In the genomic region with DNA sequence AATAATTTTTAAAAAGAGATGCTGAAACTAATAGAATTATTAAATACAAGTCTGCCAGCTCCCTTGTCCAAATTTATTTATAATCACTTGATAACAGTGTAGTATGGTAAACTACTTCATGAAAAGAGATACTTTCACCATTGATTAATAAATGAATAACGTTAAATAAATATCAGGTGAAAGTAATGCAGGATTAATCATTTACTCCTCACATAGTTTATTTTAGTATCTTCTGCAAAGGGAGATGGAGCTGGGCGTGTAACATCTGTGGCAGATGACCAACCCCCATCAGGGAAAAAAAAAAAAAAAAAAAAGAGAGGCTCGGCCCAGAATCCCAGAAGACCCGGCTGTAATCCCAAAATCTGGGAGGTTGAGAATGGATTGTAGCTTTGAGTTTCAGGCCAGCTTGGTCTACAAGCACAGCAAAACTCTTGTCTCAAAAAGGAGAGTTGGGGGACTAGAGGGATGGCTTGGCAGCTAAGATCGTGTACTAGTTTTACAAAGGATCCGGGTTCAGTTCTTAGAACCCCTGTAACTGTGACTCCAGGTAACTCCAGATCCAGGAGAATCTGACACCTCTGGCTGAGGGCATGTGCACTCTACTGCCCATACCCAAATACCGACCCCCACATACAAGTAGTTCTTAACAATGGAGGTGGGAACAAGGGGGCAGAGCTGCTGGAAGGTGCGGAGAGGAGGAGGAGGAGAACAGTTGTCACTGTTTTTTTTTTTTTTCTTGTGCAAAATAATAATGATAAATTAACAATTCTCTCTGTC, we compare ENCODE assay signal across 8 mouse cellular contexts. TPM values are rescaled to one million over a fixed set of nuclear protein-coding genes. Genes with fewer than 3 reads are reported as not detected.
DNase-seq lines count a peak whose midpoint lies in the region; ATAC-seq and TF ChIP-seq lines count a peak whose summit lies in the region.

No protein-coding gene starts in this region.

- H3K27me3 ChIP-seq in heart, embryonic 11.5 days (ENCODE audit: control insufficient read depth, insufficient read depth, low read length), result no peaks in the 10 kb centered on the region
- H3K27me3 ChIP-seq in forebrain, postnatal 0 days (ENCODE audit: insufficient read depth, low read length), result no peaks in the 10 kb centered on the region
- no peaks in the 10 kb centered on the region for H3K27me3 ChIP-seq in midbrain, embryonic 10.5 days (ENCODE audit: low read depth, poor library complexity, severe bottlenecking)

- peaks cover 13% of the 10 kb centered on the region for H3K36me3 ChIP-seq in heart, embryonic 11.5 days (ENCODE audit: control insufficient read depth, insufficient read depth, low read length)
- H3K36me3 ChIP-seq in ES-E14 (ENCODE audit: control insufficient read depth, insufficient read depth, low read length, poor library complexity, severe bottlenecking), result peaks cover 11% of the 10 kb centered on the region
- H3K36me3 ChIP-seq in forebrain, postnatal 0 days (ENCODE audit: insufficient read depth), result peaks cover 39% of the 10 kb centered on the region
- H3K36me3 ChIP-seq in midbrain, embryonic 10.5 days, result peaks cover 51% of the 10 kb centered on the region

- H3K4me1 ChIP-seq in heart, embryonic 11.5 days (ENCODE audit: control insufficient read depth, insufficient read depth, low read length), result peaks cover 9% of the 10 kb centered on the region; the same call in 1 of the 2 replicates
- no peaks in the 10 kb centered on the region for H3K4me1 ChIP-seq in ES-E14 (ENCODE audit: control insufficient read depth in 2 of 2, insufficient read depth in 2 of 2, low read length in 2 of 2, poor library complexity in 1 of 2)
- no peaks in the 10 kb centered on the region for H3K4me1 ChIP-seq in forebrain, postnatal 0 days (ENCODE audit: insufficient read depth)
- H3K4me1 ChIP-seq in midbrain, embryonic 10.5 days, result peaks cover 19% of the 10 kb centered on the region

- ATAC-seq in heart, embryonic 11.5 days (replicated peaks; ENCODE audit: insufficient number of reproducible peaks, low FRiP score, low TSS enrichment), result no peak
- no peak for ATAC-seq in forebrain, postnatal 0 days

- in situ Hi-C loops in ES-E14 (cut with MboI; ENCODE audit: low sequenced_read_pairs in 2 of 2, unreplicated experiment in 2 of 2), result no loop called here

- peak overlapping the region; percentile 75 for H3K4me2 ChIP-seq in heart, embryonic 11.5 days
- peak overlapping the region; percentile 76 for H3K4me2 ChIP-seq in forebrain, postnatal 0 days (ENCODE audit: low read depth)

- TF ChIP-seq CTCF in forebrain, postnatal 0 days (IDR thresholded peaks at IDR 0.05; ENCODE audit: low read depth), result no peak

- H3K27ac ChIP-seq in heart, embryonic 11.5 days (ENCODE audit: low read depth, low read length), result no peak overlapping the region
- H3K27ac ChIP-seq in ES-E14 (ENCODE audit: insufficient read depth, low read depth, low read length, poor library complexity, severe bottlenecking), result no peak overlapping the region
- H3K27ac ChIP-seq in forebrain, postnatal 0 days (ENCODE audit: low read depth, low read length), result no peak overlapping the region
- H3K27ac ChIP-seq in midbrain, embryonic 10.5 days (replicated peaks), result peak overlapping the region; percentile 91; the same call in 1 of the 2 replicates

- peak overlapping the region; percentile 92 for H3K4me3 ChIP-seq in heart, embryonic 11.5 days (ENCODE audit: low read depth, low read length)
- peak overlapping the region; percentile 84 to 91 for H3K4me3 ChIP-seq in ES-E14 (ENCODE audit: insufficient read depth in 1 of 2, low read depth in 1 of 2, low read length in 2 of 2, poor library complexity in 1 of 2, severe bottlenecking in 1 of 2)
- peak overlapping the region; percentile 92 for H3K4me3 ChIP-seq in forebrain, postnatal 0 days (ENCODE audit: low read depth, low read length)
- peak overlapping the region; percentile 74 for H3K4me3 ChIP-seq in midbrain, embryonic 10.5 days

- peak overlapping the region; percentile 70 for H3K9ac ChIP-seq in heart, embryonic 11.5 days (ENCODE audit: low read depth, low read length)
- peak overlapping the region; percentile 49; the same call in 1 of the 2 replicates for H3K9ac ChIP-seq in ES-E14 (ENCODE audit: insufficient read depth, low read depth, low read length, poor library complexity, severe bottlenecking)
- peak overlapping the region; percentile 37; the same call in 1 of the 2 replicates for H3K9ac ChIP-seq in forebrain, postnatal 0 days

- WGBS in heart, embryonic 11.5 days (ENCODE audit: insufficient replicate concordance), result 30% methylated on average over 8 of the region's 8 CpGs
- WGBS in forebrain, postnatal 0 days, result 35% methylated on average over 8 of the region's 8 CpGs
- WGBS in midbrain, embryonic 10.5 days, result 41% methylated on average over 8 of the region's 8 CpGs

- no peaks in the 10 kb centered on the region for H3K9me3 ChIP-seq in heart, embryonic 11.5 days (replicated peaks; ENCODE audit: control insufficient read depth, low read length)
- H3K9me3 ChIP-seq in ES-E14 (ENCODE audit: control insufficient read depth, insufficient read depth, low read depth, low read length), result no peaks in the 10 kb centered on the region
- no peaks in the 10 kb centered on the region for H3K9me3 ChIP-seq in forebrain, postnatal 0 days (ENCODE audit: low read length)
- no peaks in the 10 kb centered on the region for H3K9me3 ChIP-seq in midbrain, embryonic 10.5 days (replicated peaks)

- intact Hi-C loops in heart, postnatal 14 days (cut with DNase I), result no loop called here

- no peak for DNase-seq in heart, postnatal 14 days
- no peak for DNase-seq in ES-E14 (ENCODE audit: low read depth, low spot score)
- DNase-seq in forebrain, postnatal 0 days, result no peak
- DNase-seq in midbrain, embryonic 10.5 days (ENCODE audit: low spot score), result no peak
- no peak for DNase-seq in thymus, postnatal 14 days
- no peak for DNase-seq in frontal cortex, postnatal 25 days (ENCODE audit: low spot score in 2 of 2)
- no peak for DNase-seq in layer of hippocampus, postnatal 36 days

TF ChIP-seq in ES-E14, 5 proteins besides CTCF, POLR2A, EP300 and RAD21:
- no peak for TF ChIP-seq HCFC1 (IDR thresholded peaks at IDR 0.05; ENCODE audit: borderline replicate concordance, insufficient read depth, low read length)
- TF ChIP-seq MAFK (IDR thresholded peaks at IDR 0.05; ENCODE audit: insufficient read depth, low read depth, low read length), result no peak
- no peak for TF ChIP-seq CHD2 (IDR thresholded peaks at IDR 0.05; ENCODE audit: low read depth, low read length)
- peak; percentile 63 for TF ChIP-seq ZNF384 (IDR thresholded peaks at IDR 0.05; ENCODE audit: low read depth, low read length)
- TF ChIP-seq ZC3H11A (IDR thresholded peaks at IDR 0.05; ENCODE audit: borderline replicate concordance, low read depth, low read length), result no peak

RNA-seq across cellular contexts. Expression of a gene that starts 1.1 kb away (rescaled TPM):
- 33.3 and 33.6 TPM in 2 replicates for polyA plus RNA-seq in heart, embryonic 11.5 days (2014; fragmentation: Nextera tagmentation; extraction: Ambion mirVana)
- total RNA-seq in heart, postnatal 14 days (2021), result 10 to 100 TPM; 62.1 to 62.6 TPM
- 26.9 and 36.9 TPM in 2 replicates for total RNA-seq in ES-E14 (2012; rRNA removed)
- total RNA-seq in forebrain, postnatal 0 days (2014; rRNA removed), result 30.3 and 34.3 TPM in 2 replicates
- 22.2 and 27.2 TPM in 2 replicates for polyA plus RNA-seq in forebrain, postnatal 0 days (2015; fragmentation: Nextera tagmentation; extraction: Ambion mirVana)
- 35.4 and 38.4 TPM in 2 replicates for polyA plus RNA-seq in midbrain, embryonic 10.5 days (2016; fragmentation: Nextera tagmentation; extraction: Ambion mirVana)
- total RNA-seq in layer of hippocampus, postnatal 36 days (2021), result 10 to 100 TPM; 30.8 to 35.8 TPM

RNA-seq across cellular contexts. Expression of a gene that starts 28.7 kb away (rescaled TPM):
- polyA plus RNA-seq in heart, embryonic 11.5 days (2014; fragmentation: Nextera tagmentation; extraction: Ambion mirVana), result 33.5 and 37.7 TPM in 2 replicates
- 10 to 100 TPM; 10.9 to 11.4 TPM for total RNA-seq in heart, postnatal 14 days (2021)
- 76.6 and 89.7 TPM in 2 replicates for total RNA-seq in ES-E14 (2012; rRNA removed)
- 38.4 and 47.5 TPM in 2 replicates for total RNA-seq in forebrain, postnatal 0 days (2014; rRNA removed)
- polyA plus RNA-seq in forebrain, postnatal 0 days (2015; fragmentation: Nextera tagmentation; extraction: Ambion mirVana), result 29.8 and 36.5 TPM in 2 replicates
- 68.2 and 73.0 TPM in 2 replicates for polyA plus RNA-seq in midbrain, embryonic 10.5 days (2016; fragmentation: Nextera tagmentation; extraction: Ambion mirVana)
- total RNA-seq in layer of hippocampus, postnatal 36 days (2021), result 10 to 100 TPM; 49.9 to 52.5 TPM

RNA-seq across cellular contexts. Expression of a gene that starts 37.1 kb away (rescaled TPM):
- 77.3 and 84.0 TPM in 2 replicates for polyA plus RNA-seq in heart, embryonic 11.5 days (2014; fragmentation: Nextera tagmentation; extraction: Ambion mirVana)
- 10 to 100 TPM; 24.6 to 29.9 TPM for total RNA-seq in heart, postnatal 14 days (2021)
- total RNA-seq in ES-E14 (2012; rRNA removed), result 124 and 141 TPM in 2 replicates
- total RNA-seq in forebrain, postnatal 0 days (2014; rRNA removed), result 12.1 and 16.2 TPM in 2 replicates
- 14.4 and 16.2 TPM in 2 replicates for polyA plus RNA-seq in forebrain, postnatal 0 days (2015; fragmentation: Nextera tagmentation; extraction: Ambion mirVana)
- 80.8 and 91.6 TPM in 2 replicates for polyA plus RNA-seq in midbrain, embryonic 10.5 days (2016; fragmentation: Nextera tagmentation; extraction: Ambion mirVana)
- total RNA-seq in layer of hippocampus, postnatal 36 days (2021), result 10 to 100 TPM; 26.5 to 30.7 TPM
